Mouse (Mus musculus): ENCODE measurements at regions not wholly inside any gene's neighbourhood (a gene's known extent, or its start where the extent isn't known, plus 50 kb on each side); places are given as distances from the start of the nearest gene placed in this dataset.
"Not testable (repeated sequence)": the region's sequence is repeated elsewhere in the genome, so short reads cannot be mapped to it uniquely, and the experiment has no call there.

DNA sequence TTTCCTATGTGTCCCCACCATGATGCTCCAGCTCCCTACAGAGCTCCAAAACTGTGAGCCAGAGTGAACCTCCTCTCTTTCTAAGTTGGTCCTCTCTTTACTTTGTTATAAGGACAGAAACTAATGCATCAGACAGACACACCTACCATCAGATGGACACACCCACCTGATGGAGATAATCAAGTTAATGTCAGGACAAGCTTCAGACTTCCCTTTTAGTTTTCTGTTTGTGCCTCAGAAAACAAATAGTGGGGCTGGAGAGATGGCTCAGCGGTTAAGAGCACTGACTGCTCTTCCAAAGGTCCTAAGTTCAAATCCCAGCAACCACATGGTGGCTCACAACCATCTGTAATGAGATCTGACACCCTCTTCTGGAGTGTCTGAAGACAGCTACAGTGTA is 59.5 kb upstream of the Rtn4 start:
- not testable (repeated sequence) for H3K27ac ChIP-seq (ENCODE audit: control insufficient read depth, low read depth, low read length); H3K9ac ChIP-seq (ENCODE audit: control insufficient read depth, low read depth, low read length, poor library complexity, severe bottlenecking); H3K4me1 ChIP-seq (ENCODE audit: control insufficient read depth in 1 of 2, insufficient read depth in 2 of 2, low read length in 2 of 2); H3K36me3 ChIP-seq (ENCODE audit: control insufficient read depth in 1 of 2, insufficient read depth in 2 of 2, low read length in 2 of 2); H3K27me3 ChIP-seq (ENCODE audit: control insufficient read depth in 1 of 2, insufficient read depth in 2 of 2, low read length in 2 of 2); H3K4me3 ChIP-seq (ENCODE audit: control insufficient read depth in 1 of 2, insufficient read depth in 1 of 2, low read depth in 2 of 2, low read length in 2 of 2); H3K9me3 ChIP-seq (replicated peaks; ENCODE audit: insufficient read depth, low read length); H3K79me2 ChIP-seq (ENCODE audit: control insufficient read depth, insufficient read depth, low read length, poor library complexity)
- peak; percentile 64 for DNase-seq (ENCODE audit: low read depth, low spot score)
- peak; percentile 96 for TF ChIP-seq TBP (IDR thresholded peaks at IDR 0.05; ENCODE audit: low read depth, low read length)

DNA sequence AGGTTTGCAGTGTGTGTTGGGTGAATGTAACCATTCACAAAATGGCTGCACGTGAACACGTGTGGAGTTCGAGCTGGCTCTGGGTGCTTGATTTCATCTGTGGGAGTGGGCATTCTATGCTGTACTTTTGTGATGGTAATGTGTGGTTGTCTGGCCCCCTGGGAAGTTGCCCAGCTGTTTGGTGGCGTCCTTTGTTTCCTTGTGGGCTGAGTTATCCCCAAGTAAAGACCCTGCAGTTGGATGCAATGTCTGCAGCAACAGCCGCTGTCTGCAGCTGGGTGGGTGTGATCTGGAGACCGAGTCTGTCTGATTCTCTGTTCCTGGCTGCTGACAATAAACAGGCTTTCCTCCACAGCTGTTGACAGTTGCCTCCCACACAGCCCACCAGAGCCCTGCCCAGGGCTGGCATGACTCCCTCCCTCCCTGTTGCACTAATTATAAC is 56.0 kb upstream of the Rtn4 start:
- no peak overlapping the region for H3K9ac ChIP-seq (ENCODE audit: control insufficient read depth, low read depth, low read length, poor library complexity, severe bottlenecking)
- H3K27me3 ChIP-seq (ENCODE audit: control insufficient read depth in 1 of 2, insufficient read depth in 2 of 2, low read length in 2 of 2) = no peaks in the 10 kb centered on the region
- H3K4me3 ChIP-seq (ENCODE audit: control insufficient read depth in 1 of 2, insufficient read depth in 1 of 2, low read depth in 2 of 2, low read length in 2 of 2) = no peak overlapping the region
- peaks cover 0 to 3% of the 10 kb centered on the region in 2 experiments; a peak in 2 of 4 replicates for H3K36me3 ChIP-seq (ENCODE audit: control insufficient read depth in 1 of 2, insufficient read depth in 2 of 2, low read length in 2 of 2)
- no peaks in the 10 kb centered on the region for H3K79me2 ChIP-seq (ENCODE audit: control insufficient read depth, insufficient read depth, low read length, poor library complexity)
- H3K9me3 ChIP-seq (replicated peaks; ENCODE audit: insufficient read depth, low read length) = no peaks in the 10 kb centered on the region
- no peak for DNase-seq (ENCODE audit: low read depth, low spot score)
- H3K27ac ChIP-seq (ENCODE audit: control insufficient read depth, low read depth, low read length) = no peak overlapping the region
- TF ChIP-seq TCF12 (IDR thresholded peaks at IDR 0.05; ENCODE audit: low read depth, low read length) (no peak), MYB (IDR thresholded peaks at IDR 0.05; ENCODE audit: low read depth, low read length) (no peak), ELF1 (IDR thresholded peaks at IDR 0.05; ENCODE audit: low read depth, low read length) (no peak), BHLHE40 (IDR thresholded peaks at IDR 0.05; ENCODE audit: borderline replicate concordance, low read depth, low read length) (no peak), HCFC1 (IDR thresholded peaks at IDR 0.05; ENCODE audit: low read depth, low read length) (no peak), MEF2A (IDR thresholded peaks at IDR 0.05; ENCODE audit: extremely low read depth, insufficient replicate concordance, low read depth, low read length, poor library complexity, severe bottlenecking) (no peak), ZC3H11A (IDR thresholded peaks at IDR 0.05; ENCODE audit: low read depth, low read length) (no peak), ZKSCAN1 (IDR thresholded peaks at IDR 0.05; ENCODE audit: low read depth, low read length) (no peak), POLR2A (IDR thresholded peaks at IDR 0.05; ENCODE audit: control insufficient read depth in 1 of 2, insufficient read depth in 1 of 2, low read depth in 1 of 2, low read length in 2 of 2, poor library complexity in 1 of 2) (no peak), USF1 (IDR thresholded peaks at IDR 0.05; ENCODE audit: low read depth, low read length) (no peak), UBTF (IDR thresholded peaks at IDR 0.05; ENCODE audit: borderline replicate concordance, insufficient read depth, low read depth, low read length) (no peak), POLR2AphosphoS2 (IDR thresholded peaks at IDR 0.05; ENCODE audit: low read length) (no peak), POLR2AphosphoS5 (IDR thresholded peaks at IDR 0.05; ENCODE audit: borderline replicate concordance, low read depth, low read length) (no peak), NRF1 (IDR thresholded peaks at IDR 0.05; ENCODE audit: insufficient read depth, low read depth, low read length, poor library complexity, severe bottlenecking) (no peak), MAZ (IDR thresholded peaks at IDR 0.05; ENCODE audit: low read depth, low read length) (no peak), RCOR1 (IDR thresholded peaks at IDR 0.05; ENCODE audit: low read depth, low read length) (no peak)
- H3K4me1 ChIP-seq (ENCODE audit: control insufficient read depth in 1 of 2, insufficient read depth in 2 of 2, low read length in 2 of 2) = peaks cover 0 to 5% of the 10 kb centered on the region in 2 experiments; a peak in 1 of 4 replicates

Data from MEL (cell line).